Mouse (Mus musculus): ENCODE results near the gene Resp18. TPM values are rescaled to one million over a fixed set of nuclear protein-coding genes. Genes with fewer than 3 reads are reported as not detected.
A peak's percentile ranks its signal among the peaks of the same experiment; 100 is the strongest.

Resp18 gene
- polyA plus RNA-seq, 1 experiment from 2014 or later, result 12.9 TPM

- Histone ChIP-seq H3K9me3 (ENCODE audit: control insufficient read depth) (no peaks in the 10 kb centered on the region), H3K27ac (ENCODE audit: low read depth, low read length) (no peak overlapping the region), H3K4me2 (replicated peaks; ENCODE audit: low read depth) (no peak overlapping the region), H3K27me3 (replicated peaks; ENCODE audit: control insufficient read depth, insufficient read depth, low read length) (no peaks in the 10 kb centered on the region), H3K4me1 (replicated peaks; ENCODE audit: control insufficient read depth, insufficient read depth, low read length) (no peaks in the 10 kb centered on the region), H3K9ac (ENCODE audit: low read depth, low read length) (no peak overlapping the region), H3K4me3 (ENCODE audit: low read depth, low read length) (no peak overlapping the region), H3K36me3 (ENCODE audit: control insufficient read depth, insufficient read depth) (no peaks in the 10 kb centered on the region)
- no peak for TF ChIP-seq CTCF (IDR thresholded peaks at IDR 0.05; ENCODE audit: low read depth)
- 74% methylated on average over 5 of the region's 5 CpGs for WGBS
- ATAC-seq, result no peak
Observed at GRCm38 (mm10) chr1:75293331-75293701, 15.1 kb upstream of the Resp18 start.

GRCm38 (mm10) chr1:75292476-75293330, 14.5 kb upstream of the Resp18 start:
- Histone ChIP-seq H3K27ac (ENCODE audit: low read depth, low read length) (no peak overlapping the region), H3K4me1 (replicated peaks; ENCODE audit: control insufficient read depth, insufficient read depth, low read length) (no peaks in the 10 kb centered on the region), H3K9ac (ENCODE audit: low read depth, low read length) (no peak overlapping the region), H3K27me3 (replicated peaks; ENCODE audit: control insufficient read depth, insufficient read depth, low read length) (no peaks in the 10 kb centered on the region), H3K4me3 (ENCODE audit: low read depth, low read length) (no peak overlapping the region), H3K4me2 (replicated peaks; ENCODE audit: low read depth) (no peak overlapping the region), H3K9me3 (ENCODE audit: control insufficient read depth) (no peaks in the 10 kb centered on the region), H3K36me3 (ENCODE audit: control insufficient read depth, insufficient read depth) (no peaks in the 10 kb centered on the region)
- TF ChIP-seq CTCF (IDR thresholded peaks at IDR 0.05; ENCODE audit: low read depth), result no peak
- no peak for ATAC-seq
- 24% methylated on average over 12 of the region's 12 CpGs for WGBS

- Histone ChIP-seq H3K36me3 (ENCODE audit: control insufficient read depth, insufficient read depth) (no peaks in the 10 kb centered on the region), H3K27me3 (replicated peaks; ENCODE audit: control insufficient read depth, insufficient read depth, low read length) (no peaks in the 10 kb centered on the region), H3K9ac (ENCODE audit: low read depth, low read length) (no peak overlapping the region), H3K4me3 (ENCODE audit: low read depth, low read length) (no peak overlapping the region), H3K27ac (ENCODE audit: low read depth, low read length) (no peak overlapping the region), H3K9me3 (ENCODE audit: control insufficient read depth) (no peaks in the 10 kb centered on the region), H3K4me2 (replicated peaks; ENCODE audit: low read depth) (no peak overlapping the region), H3K4me1 (replicated peaks; ENCODE audit: control insufficient read depth, insufficient read depth, low read length) (no peaks in the 10 kb centered on the region)
- WGBS, result 86% methylated on average over 8 of the region's 8 CpGs
- no peak for ATAC-seq
- no peak for TF ChIP-seq CTCF (IDR thresholded peaks at IDR 0.05; ENCODE audit: low read depth)
Observed at GRCm38 (mm10) chr1:75291321-75291720, 13.1 kb upstream of the Resp18 start.

DNA sequence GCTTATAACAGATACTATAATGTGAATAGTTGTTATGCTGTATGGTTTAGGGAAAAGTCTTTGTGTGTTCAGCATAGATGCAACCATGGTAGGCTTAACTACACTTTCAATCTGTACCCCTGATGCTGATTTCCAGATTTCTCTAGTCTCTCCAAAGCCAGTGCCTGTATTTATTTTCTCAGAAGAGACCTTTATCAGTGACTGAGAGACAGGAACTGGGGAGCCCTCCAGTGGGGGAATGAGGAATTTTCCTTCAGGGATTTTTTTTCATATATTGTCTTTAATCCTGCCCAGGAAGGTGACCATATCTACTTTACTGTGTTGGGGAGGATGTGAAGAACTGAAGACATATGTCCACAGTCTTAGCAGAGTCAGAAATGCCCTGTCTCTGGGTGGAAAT, 12.4 kb upstream of the Resp18 start:
- Histone ChIP-seq H3K9me3 (ENCODE audit: control insufficient read depth) (no peaks in the 10 kb centered on the region), H3K27me3 (replicated peaks; ENCODE audit: control insufficient read depth, insufficient read depth, low read length) (no peaks in the 10 kb centered on the region), H3K4me3 (ENCODE audit: low read depth, low read length) (no peak overlapping the region), H3K36me3 (ENCODE audit: control insufficient read depth, insufficient read depth) (no peaks in the 10 kb centered on the region), H3K27ac (ENCODE audit: low read depth, low read length) (no peak overlapping the region), H3K4me1 (replicated peaks; ENCODE audit: control insufficient read depth, insufficient read depth, low read length) (no peaks in the 10 kb centered on the region), H3K4me2 (replicated peaks; ENCODE audit: low read depth) (no peak overlapping the region), H3K9ac (ENCODE audit: low read depth, low read length) (no peak overlapping the region)
- ATAC-seq, result no peak
- TF ChIP-seq CTCF (IDR thresholded peaks at IDR 0.05; ENCODE audit: low read depth), result peak; percentile 66

DNA sequence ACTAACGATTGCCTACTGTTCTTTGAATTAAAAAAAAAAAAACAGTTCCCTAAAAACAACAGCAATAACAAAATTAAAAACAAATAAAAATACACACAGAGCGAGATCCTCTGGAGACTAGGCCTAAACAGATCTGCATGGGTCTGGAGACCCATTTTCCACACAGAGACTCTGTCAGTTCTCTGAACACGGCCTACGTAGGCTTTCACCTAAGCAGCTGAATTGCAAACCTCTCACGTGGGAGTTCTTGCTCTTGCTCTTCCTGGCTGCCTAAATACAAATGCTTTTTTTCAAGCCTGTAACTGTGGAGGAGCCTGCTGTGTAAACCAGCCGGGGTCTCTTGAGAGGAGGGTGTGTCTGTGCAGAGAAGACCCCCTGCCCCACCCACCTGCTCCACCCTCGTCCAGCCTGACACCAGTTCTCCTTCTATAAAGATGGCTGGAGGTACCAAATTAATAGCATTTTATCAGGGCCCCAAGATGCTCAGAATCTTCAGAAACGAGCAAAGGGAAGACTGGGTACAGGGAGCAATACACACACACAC, 11.7 kb upstream of the Resp18 start:
- H3K4me2 ChIP-seq (replicated peaks; ENCODE audit: low read depth), result no peak overlapping the region
- H3K27me3 ChIP-seq (replicated peaks; ENCODE audit: control insufficient read depth, insufficient read depth, low read length), result no peaks in the 10 kb centered on the region
- TF ChIP-seq CTCF (IDR thresholded peaks at IDR 0.05; ENCODE audit: low read depth), result no peak
- H3K4me1 ChIP-seq (replicated peaks; ENCODE audit: control insufficient read depth, insufficient read depth, low read length), result no peaks in the 10 kb centered on the region
- H3K4me3 ChIP-seq (ENCODE audit: low read depth, low read length), result no peak overlapping the region
- H3K36me3 ChIP-seq (ENCODE audit: control insufficient read depth, insufficient read depth), result no peaks in the 10 kb centered on the region
- no peaks in the 10 kb centered on the region for H3K9me3 ChIP-seq (ENCODE audit: control insufficient read depth)
- no peak overlapping the region for H3K27ac ChIP-seq (ENCODE audit: low read depth, low read length)
- WGBS, result 66% methylated on average over 8 of the region's 8 CpGs
- H3K9ac ChIP-seq (ENCODE audit: low read depth, low read length), result no peak overlapping the region
- no peak for ATAC-seq

- H3K4me1 ChIP-seq (replicated peaks; ENCODE audit: control insufficient read depth, insufficient read depth, low read length), result no peaks in the 10 kb centered on the region
- H3K27me3 ChIP-seq (replicated peaks; ENCODE audit: control insufficient read depth, insufficient read depth, low read length), result no peaks in the 10 kb centered on the region
- H3K27ac ChIP-seq (ENCODE audit: low read depth, low read length), result no peak overlapping the region
- no peak for TF ChIP-seq CTCF (IDR thresholded peaks at IDR 0.05; ENCODE audit: low read depth)
- 15% methylated on average over 7 of the region's 7 CpGs for WGBS
- H3K9me3 ChIP-seq (ENCODE audit: control insufficient read depth), result no peaks in the 10 kb centered on the region
- H3K36me3 ChIP-seq (ENCODE audit: control insufficient read depth, insufficient read depth), result no peaks in the 10 kb centered on the region
- H3K4me3 ChIP-seq (ENCODE audit: low read depth, low read length), result no peak overlapping the region
- no peak overlapping the region for H3K9ac ChIP-seq (ENCODE audit: low read depth, low read length)
- no peak for ATAC-seq
- H3K4me2 ChIP-seq (replicated peaks; ENCODE audit: low read depth), result no peak overlapping the region
Observed at GRCm38 (mm10) chr1:75289376-75289775, 11.2 kb upstream of the Resp18 start.
